Mouse (Mus musculus) right cerebral cortex, postnatal 10 days (tissue): ENCODE measurements at regions not wholly inside any gene's neighbourhood (a gene's known extent, or its start where the extent isn't known, plus 50 kb on each side); places are given as distances from the start of the nearest gene placed in this dataset.
"Not testable (repeated sequence)": the region's sequence is repeated elsewhere in the genome, so short reads cannot be mapped to it uniquely, and the experiment has no call there.

Experiments
- DNase-seq, 2 experiments: peaks; one replicate each; pipeline ENCODE4 v3.0.0; 2021; ENCODE audit warnings: low spot score in 2 of 2

DNA sequence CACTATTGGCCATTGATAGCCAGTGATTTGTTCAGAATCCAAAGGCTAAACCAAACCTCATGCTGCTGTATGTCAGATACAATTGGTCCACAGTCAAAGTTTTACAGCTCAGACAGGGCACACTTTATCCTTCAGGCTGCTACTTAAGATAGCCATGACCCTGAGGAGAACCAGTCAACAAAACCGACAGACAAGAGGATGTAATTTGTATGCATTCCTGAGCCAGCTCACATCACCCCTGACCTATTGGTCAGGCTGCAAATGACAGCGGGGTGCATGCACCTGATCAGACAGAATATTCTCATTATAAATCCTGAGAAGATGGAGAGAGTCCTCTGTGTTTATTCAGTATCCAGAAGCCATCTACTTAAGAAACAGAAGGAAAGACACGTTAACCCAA, 315.5 kb upstream of the Pou3f2 start:
- no peak for DNase-seq

DNA sequence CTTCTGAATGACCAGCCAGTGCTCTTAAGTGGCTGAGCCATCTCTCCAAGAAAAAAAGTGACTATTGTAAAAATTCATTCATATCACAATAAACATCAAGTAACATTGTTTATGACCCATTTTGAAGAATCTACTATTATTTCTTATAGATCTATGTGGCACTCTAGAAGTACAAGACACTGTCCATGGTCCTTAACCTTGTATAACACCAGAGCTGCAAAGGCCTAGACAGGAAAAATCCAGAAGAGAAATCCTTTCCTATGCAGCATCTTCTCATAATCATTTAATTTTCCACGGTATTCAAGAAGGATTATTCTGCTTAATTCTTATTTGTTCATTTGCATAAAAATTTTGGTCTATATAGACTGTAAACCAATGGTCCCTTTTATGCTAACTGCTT, 304.7 kb upstream of the Pou3f2 start:
- DNase-seq = no peak

DNA sequence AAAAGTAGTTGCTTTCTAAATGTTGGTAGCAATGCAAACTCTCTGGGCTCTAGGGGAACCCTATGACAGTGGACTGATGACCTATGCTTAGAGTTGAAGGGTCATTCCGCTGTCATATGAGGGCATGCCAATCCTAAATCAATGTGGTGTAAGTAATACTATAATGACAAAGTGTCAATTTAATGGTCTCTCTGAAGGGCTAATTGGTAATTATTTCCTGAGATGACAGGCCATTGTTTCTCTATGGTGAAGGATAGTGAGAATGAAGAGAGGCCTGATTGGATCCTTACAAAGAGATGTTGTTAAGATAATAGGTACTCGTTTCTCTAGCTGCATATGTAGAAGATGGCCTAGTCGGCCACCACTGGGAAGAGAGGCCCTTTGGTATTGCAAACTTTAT, 299.7 kb upstream of the Pou3f2 start:
- DNase-seq = no peak

DNA sequence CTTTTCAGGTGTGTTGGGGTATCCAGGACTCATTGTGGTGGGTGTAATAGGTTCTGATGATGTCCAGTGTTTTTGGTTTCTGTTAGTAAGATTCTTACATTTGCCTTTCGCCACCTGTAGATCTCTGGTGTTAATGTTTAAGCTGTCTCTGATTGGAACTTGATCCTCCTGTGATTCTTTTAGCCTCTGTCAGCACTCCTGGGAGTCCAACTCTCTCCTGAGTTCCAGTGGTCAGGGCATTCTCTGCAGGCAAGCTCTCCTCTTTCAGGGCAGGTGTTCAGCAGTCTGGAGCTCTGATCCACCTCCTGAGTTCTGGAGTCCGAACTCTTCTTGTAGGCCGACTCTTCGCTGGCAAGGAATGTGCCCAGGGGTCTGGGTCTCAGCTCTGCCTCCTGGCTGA, 274.9 kb upstream of the Pou3f2 start:
- not testable (repeated sequence) for DNase-seq
